Mouse (Mus musculus) midbrain, embryonic 14.5 days (tissue): ENCODE measurements around the gene Sept3. TPM values are rescaled to one million over a fixed set of nuclear protein-coding genes. Genes with fewer than 3 reads are reported as not detected.

Experiments used
- ATAC-seq: fragments of 200-750 bp; cut with Nextera tagmentation; 2 replicates; pipeline ENCODE4 v1.8.0; 2017; ENCODE audit warnings: moderate number of reproducible peaks, moderate library complexity; ENCODE audit not compliant: low FRiP score, low TSS enrichment
- DNase-seq: peaks from one replicate; pipeline ENCODE4 v3.0.0-alpha.2; 2015
- H3K27ac ChIP-seq: fragments of 300-500 bp; sonication (generic); replicated peaks from 2 replicates; pipeline ENCODE4 v1.5.1; 2014; ENCODE audit warnings: mild to moderate bottlenecking, low read depth, low read length, moderate library complexity
- H3K27me3 ChIP-seq: fragments of 300-500 bp; sonication (generic); 2 replicates; pipeline ENCODE4 v1.6.1; 2014; ENCODE audit warnings: low read length, control low read depth, mixed read lengths; ENCODE audit not compliant: control insufficient read depth, insufficient read depth
- H3K36me3 ChIP-seq: fragments of 300-500 bp; sonication (generic); 2 replicates; pipeline ENCODE4 v1.6.1; 2014; ENCODE audit warnings: low read length, control low read depth; ENCODE audit not compliant: control insufficient read depth, insufficient read depth
- H3K4me1 ChIP-seq: fragments of 300-500 bp; sonication (generic); 2 replicates; pipeline ENCODE4 v1.6.1; 2014; ENCODE audit warnings: mild to moderate bottlenecking, antibody characterized with exemption, low read length, control low read depth; ENCODE audit not compliant: control insufficient read depth, insufficient read depth
- H3K4me2 ChIP-seq: fragments of 300-500 bp; sonication (generic); 2 replicates; pipeline ENCODE4 v1.6.1; 2014; ENCODE audit warnings: mild to moderate bottlenecking, low read length, moderate library complexity
- H3K4me3 ChIP-seq: fragments of 300-500 bp; sonication (generic); replicated peaks from 2 replicates; pipeline ENCODE4 v1.5.1; 2014; ENCODE audit warnings: low read depth, low read length
- H3K9ac ChIP-seq: fragments of 300-500 bp; sonication (generic); replicated peaks from 2 replicates; pipeline ENCODE4 v1.6.1; 2014; ENCODE audit warnings: mild to moderate bottlenecking, low read length, moderate library complexity
- H3K9me3 ChIP-seq: fragments of 300-500 bp; sonication (generic); 2 replicates; pipeline ENCODE4 v1.6.1; 2016; ENCODE audit warnings: low read length, control low read depth, mixed read lengths; ENCODE audit not compliant: control insufficient read depth
- WGBS: fragments of 180-500 bp; shearing (Covaris S2); extraction: QIAGEN DNeasy Blood & Tissue Kit; methylation state at CpG from one replicate; pipeline ENCODE4 v1.1.7; 2014; 5-methylcytosine and 5-hydroxymethylcytosine counted together
- polyA plus RNA-seq: library from polyadenylated mRNA; unstranded; fragments of >200 nt; fragmentation: Nextera tagmentation; extraction: Ambion mirVana; gene quantifications from 2 replicates; pipeline ENCODE4 v1.2.1, GENCODE M21; 2014

Gene Sept3
- polyA plus RNA-seq, 1 experiment from 2014 or later, result 403 TPM

DNA sequence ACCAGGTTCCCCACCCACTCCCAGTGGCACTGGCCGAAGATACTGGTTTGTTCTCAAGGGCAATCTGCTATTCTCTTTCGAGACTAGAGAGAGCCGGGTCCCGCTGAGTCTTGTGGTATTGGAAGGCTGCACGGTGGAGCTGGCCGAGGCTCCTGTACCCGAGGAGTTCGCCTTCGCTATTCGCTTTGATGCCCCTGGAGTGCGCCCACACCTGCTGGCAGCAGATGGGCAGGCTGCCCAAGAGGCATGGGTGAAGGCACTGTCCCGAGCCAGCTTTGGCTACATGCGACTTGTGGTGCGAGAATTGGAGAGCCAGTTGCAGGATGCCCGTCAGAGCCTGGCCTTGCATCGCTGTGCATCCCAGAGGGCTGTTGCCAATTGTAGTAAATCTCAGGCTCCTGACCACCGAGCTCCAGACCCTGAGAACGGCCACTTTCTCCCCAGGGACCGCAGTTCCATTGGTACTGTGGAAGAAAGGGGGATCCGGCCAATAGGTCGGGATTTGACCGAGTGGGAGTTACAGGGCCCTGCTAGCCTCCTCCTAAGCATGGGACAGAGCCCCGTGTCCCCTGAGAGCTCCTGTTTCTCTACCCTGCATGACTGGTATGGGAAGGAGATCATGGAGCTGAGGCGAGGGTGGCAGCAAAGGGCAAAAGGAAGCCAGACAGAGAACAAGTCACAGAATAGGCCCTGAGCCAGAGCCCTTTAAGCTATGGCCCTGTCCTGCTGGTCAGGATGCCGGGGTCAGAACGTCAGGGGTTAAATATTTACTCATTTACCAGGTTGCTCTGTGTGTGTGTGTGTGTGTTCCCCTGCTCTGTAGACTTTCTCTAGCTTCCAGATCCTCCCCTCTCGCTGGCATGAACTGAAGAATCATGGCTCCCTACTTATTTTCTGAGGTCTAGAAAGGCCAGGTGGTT, 68.9 kb downstream of the Sept3 start:
- Histone ChIP-seq H3K36me3 (peaks cover 7% of the 10 kb centered on the region), H3K4me3 (no peak overlapping the region), H3K27ac (no peak overlapping the region), H3K27me3 (peaks cover 9% of the 10 kb centered on the region), H3K4me1 (peaks cover 16% of the 10 kb centered on the region), H3K4me2 (no peak overlapping the region), H3K9me3 (no peaks in the 10 kb centered on the region), H3K9ac (no peak overlapping the region)
- ATAC-seq, result no peak
- WGBS, result 91% methylated on average over 27 of the region's 27 CpGs
- DNase-seq, result no peak

Other genes starting within 250 kb of the Sept3 start
- gene Desi1, start 241.0 kb upstream of the Sept3 start, polyA plus RNA-seq, result 39.7 and 51.0 TPM in 2 replicates
- gene Snu13, start 227.3 kb upstream of the Sept3 start, polyA plus RNA-seq, result 243 and 254 TPM in 2 replicates
- 0.04 TPM in 1 of 2 replicates, not detected in the other for gene 4930407I10Rik, start 215.7 kb upstream of the Sept3 start, polyA plus RNA-seq
- 0.07 TPM in 1 of 2 replicates, not detected in the other for gene Mei1, start 204.9 kb upstream of the Sept3 start, polyA plus RNA-seq
- gene Ccdc134, start 147.0 kb upstream of the Sept3 start, polyA plus RNA-seq, result 10.0 and 11.0 TPM in 2 replicates
- gene Srebf2, start 127.7 kb upstream of the Sept3 start, polyA plus RNA-seq, result 132 and 158 TPM in 2 replicates
- gene Shisa8, start 62.1 kb upstream of the Sept3 start, polyA plus RNA-seq, result 0.70 and 1.5 TPM in 2 replicates
- gene Tnfrsf13c, start 50.5 kb upstream of the Sept3 start, polyA plus RNA-seq, result 0.19 TPM in 1 of 2 replicates, not detected in the other
- gene Cenpm, start 30.1 kb upstream of the Sept3 start, polyA plus RNA-seq, result 13.9 and 23.2 TPM in 2 replicates
- gene 1500009C09Rik, start 22.5 kb upstream of the Sept3 start, polyA plus RNA-seq, result 12.2 and 47.6 TPM in 2 replicates
- gene Wbp2nl, start 24.1 kb downstream of the Sept3 start, polyA plus RNA-seq, result not detected in 2 replicates
- gene Naga, start 64.0 kb downstream of the Sept3 start, polyA plus RNA-seq, result 23.0 and 27.3 TPM in 2 replicates
- 0.85 and 1.3 TPM in 2 replicates for gene Pheta2, start 64.0 kb downstream of the Sept3 start, polyA plus RNA-seq
- gene Smdt1, start 64.1 kb downstream of the Sept3 start, polyA plus RNA-seq, result 286 and 365 TPM in 2 replicates
- 375 and 469 TPM in 2 replicates for gene Ndufa6, start 79.4 kb downstream of the Sept3 start, polyA plus RNA-seq
- gene Cyp2d22, start 105.4 kb downstream of the Sept3 start, polyA plus RNA-seq, result 0.76 and 2.1 TPM in 2 replicates
- not detected in 2 replicates for gene Cyp2d11, start 119.1 kb downstream of the Sept3 start, polyA plus RNA-seq
- not detected in 2 replicates for gene Cyp2d10, start 132.3 kb downstream of the Sept3 start, polyA plus RNA-seq
- not detected in 2 replicates for gene Cyp2d9, start 158.5 kb downstream of the Sept3 start, polyA plus RNA-seq